Mouse (Mus musculus): Measurements from ENCODE around the gene Fcrlb. TPM values are rescaled to one million over a fixed set of nuclear protein-coding genes. Genes with fewer than 3 reads are reported as not detected.

Fcrlb gene
- polyA plus RNA-seq, 2 experiments: 0.08 TPM; not detected in 1

DNA sequence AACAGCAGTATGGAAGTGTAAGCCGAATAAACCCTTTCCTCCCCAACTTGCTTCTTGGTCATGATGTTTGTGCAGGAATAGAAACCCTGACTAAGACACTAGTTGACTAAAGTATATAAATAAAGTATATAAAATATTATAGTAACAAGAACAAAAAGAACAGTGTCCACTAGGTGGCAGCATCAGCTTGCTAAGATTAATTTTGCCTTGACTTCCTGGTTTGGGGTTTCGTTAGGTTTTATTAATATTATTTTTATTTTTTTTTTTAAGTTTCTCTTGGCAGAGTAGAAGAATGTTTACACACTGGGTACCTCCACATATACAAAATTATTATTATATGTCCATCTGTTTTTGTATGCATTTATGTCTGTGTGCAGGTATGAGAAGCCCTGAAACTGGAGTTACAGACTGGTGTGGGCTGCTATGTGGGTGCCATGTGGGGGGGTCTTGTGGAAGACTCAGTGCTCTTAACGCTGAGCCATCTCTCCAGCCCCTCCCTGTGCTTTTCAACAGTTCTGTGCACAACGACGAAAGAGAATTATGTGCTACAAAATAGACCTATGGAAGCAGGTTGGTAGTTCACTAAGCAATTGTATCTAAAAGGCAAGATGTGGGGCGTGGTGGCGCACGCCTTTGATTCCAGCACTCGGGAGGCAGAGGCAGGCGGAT is 11.8 kb downstream of the Fcrlb start:
- Histone ChIP-seq H3K9me3 (ENCODE audit: control insufficient read depth, low read length) (no peaks in the 10 kb centered on the region), H3K4me2 (replicated peaks; ENCODE audit: low read depth, low read length, severe bottlenecking) (no peak overlapping the region), H3K9ac (ENCODE audit: low read depth, low read length, severe bottlenecking) (no peak overlapping the region), H3K36me3 (ENCODE audit: control insufficient read depth, insufficient read depth, low read length) (no peaks in the 10 kb centered on the region), H3K4me3 (replicated peaks; ENCODE audit: low read length) (no peak overlapping the region), H3K4me1 (ENCODE audit: control insufficient read depth, insufficient read depth, low read length) (no peaks in the 10 kb centered on the region), H3K27me3 (ENCODE audit: control insufficient read depth, insufficient read depth, low read length) (0 out of 2 replicates have a peak, but pooled peaks cover under 1% of the 10 kb centered on the region), H3K27ac (replicated peaks; ENCODE audit: low read depth, low read length) (no peak overlapping the region)
- no peak for ATAC-seq (ENCODE audit: low FRiP score, low read depth)
- no peak for TF ChIP-seq POLR2A (IDR thresholded peaks at IDR 0.05; ENCODE audit: borderline replicate concordance, extremely low read depth, insufficient read depth, insufficient read length)
- WGBS: 34% methylated on average over 10 of the region's 10 CpGs
- peak; percentile 91 for DNase-seq (ENCODE audit: low spot score)

DNA sequence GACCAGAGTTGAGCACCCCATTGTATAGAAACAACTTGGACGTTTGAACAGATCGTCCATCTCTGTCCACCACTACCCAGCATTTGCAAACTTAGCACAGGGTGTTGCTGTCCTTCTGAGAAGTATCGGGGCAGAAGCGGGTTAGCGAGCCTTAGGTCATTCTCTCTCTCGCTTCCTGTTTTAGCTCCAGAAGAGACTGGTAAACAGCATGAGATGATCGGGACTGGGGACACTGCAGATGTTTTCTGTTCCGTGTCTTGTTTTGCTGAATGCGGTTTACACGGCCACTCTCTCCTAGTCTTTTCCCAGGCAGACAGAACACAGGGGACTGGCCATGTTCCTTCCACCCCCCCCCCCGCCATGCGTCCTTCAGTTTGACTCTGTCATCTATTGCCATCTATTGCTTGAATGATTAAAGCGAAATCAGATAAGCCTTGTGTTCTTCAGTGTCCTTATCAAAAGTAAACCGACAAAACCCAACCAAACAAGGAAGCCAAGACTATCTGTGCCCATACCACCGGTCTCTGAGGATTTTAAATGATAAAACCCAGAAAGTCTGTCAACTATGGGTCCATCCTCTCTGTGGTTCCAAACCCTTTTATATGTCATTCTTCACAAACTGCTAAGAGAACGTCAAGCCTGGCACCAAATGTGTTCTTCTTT is 14.2 kb downstream of the Fcrlb start:
- Histone ChIP-seq H3K9me3 (ENCODE audit: control insufficient read depth, low read length) (no peaks in the 10 kb centered on the region), H3K4me2 (replicated peaks; ENCODE audit: low read depth, low read length, severe bottlenecking) (no peak overlapping the region), H3K36me3 (ENCODE audit: control insufficient read depth, insufficient read depth, low read length) (no peaks in the 10 kb centered on the region), H3K4me3 (replicated peaks; ENCODE audit: low read length) (no peak overlapping the region), H3K9ac (ENCODE audit: low read depth, low read length, severe bottlenecking) (no peak overlapping the region), H3K27me3 (ENCODE audit: control insufficient read depth, insufficient read depth, low read length) (no peaks in the 10 kb centered on the region), H3K4me1 (ENCODE audit: control insufficient read depth, insufficient read depth, low read length) (no peaks in the 10 kb centered on the region), H3K27ac (replicated peaks; ENCODE audit: low read depth, low read length) (no peak overlapping the region)
- ATAC-seq (ENCODE audit: low FRiP score, low read depth): no peak
- no peak for TF ChIP-seq POLR2A (IDR thresholded peaks at IDR 0.05; ENCODE audit: borderline replicate concordance, extremely low read depth, insufficient read depth, insufficient read length)
- no peak for DNase-seq (ENCODE audit: low spot score)
- 72% methylated on average over 16 of the region's 16 CpGs for WGBS

- no peak for ATAC-seq (ENCODE audit: low FRiP score, low read depth)
- 84% methylated on average over 5 of the region's 5 CpGs for WGBS
Measured at GRCm38 (mm10) chr1:170896651-170897281, 16.0 kb downstream of the Fcrlb start.

DNA sequence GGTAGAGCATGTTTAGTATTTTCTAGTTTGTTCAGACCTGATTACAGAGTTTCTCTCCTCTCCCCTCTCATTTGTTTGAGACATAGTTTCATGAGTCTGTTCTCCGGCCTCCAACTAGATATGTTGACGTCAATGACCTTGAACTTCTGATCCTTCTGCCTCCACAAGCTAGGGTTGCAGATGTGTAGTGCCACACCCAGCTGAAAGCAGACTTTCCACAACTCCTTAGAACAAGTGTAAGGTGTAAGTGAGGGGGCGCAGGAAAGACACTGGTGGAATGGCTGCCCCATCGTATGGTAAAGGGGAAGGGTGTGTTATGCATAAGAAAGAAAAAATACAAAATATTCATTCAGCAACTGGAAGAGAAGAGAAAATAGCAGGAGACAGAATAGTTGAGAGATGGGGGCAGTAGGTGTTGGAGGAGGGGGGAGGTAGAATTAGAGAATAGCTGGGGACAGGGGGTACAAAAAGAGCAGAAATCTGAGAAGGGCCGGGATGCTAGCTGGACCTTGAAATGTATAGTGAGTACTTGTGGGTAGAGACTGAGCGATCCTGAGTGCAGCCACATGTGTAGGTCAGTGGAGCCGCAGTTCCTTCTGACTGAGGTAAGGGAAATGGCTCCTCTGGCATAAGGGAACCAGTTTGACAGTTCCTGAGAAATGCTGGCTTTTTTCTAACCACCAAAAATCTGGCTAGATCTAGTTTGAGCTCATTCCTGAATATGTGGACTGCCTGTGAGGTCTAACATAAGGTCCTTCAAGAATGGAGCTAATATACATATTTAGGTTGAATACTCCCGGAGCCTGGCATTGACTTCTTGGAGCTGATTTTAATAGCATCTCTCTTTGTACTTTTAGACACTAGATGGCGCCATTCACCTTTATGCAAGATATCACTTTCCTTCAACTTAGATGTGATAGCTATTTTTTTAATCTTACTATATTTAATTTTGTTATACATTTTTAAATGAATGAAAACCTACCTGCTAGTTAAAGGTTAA is 17.8 kb downstream of the Fcrlb start:
- Histone ChIP-seq H3K9me3 (ENCODE audit: control insufficient read depth, low read length) (no peaks in the 10 kb centered on the region), H3K36me3 (ENCODE audit: control insufficient read depth, insufficient read depth, low read length) (no peaks in the 10 kb centered on the region), H3K9ac (ENCODE audit: low read depth, low read length, severe bottlenecking) (no peak overlapping the region), H3K4me2 (replicated peaks; ENCODE audit: low read depth, low read length, severe bottlenecking) (no peak overlapping the region), H3K4me3 (replicated peaks; ENCODE audit: low read length) (no peak overlapping the region), H3K27me3 (ENCODE audit: control insufficient read depth, insufficient read depth, low read length) (no peaks in the 10 kb centered on the region), H3K27ac (replicated peaks; ENCODE audit: low read depth, low read length) (no peak overlapping the region), H3K4me1 (ENCODE audit: control insufficient read depth, insufficient read depth, low read length) (no peaks in the 10 kb centered on the region)
- WGBS: 63% methylated on average over 9 of the region's 9 CpGs
- no peak for TF ChIP-seq POLR2A (IDR thresholded peaks at IDR 0.05; ENCODE audit: borderline replicate concordance, extremely low read depth, insufficient read depth, insufficient read length)
- ATAC-seq (ENCODE audit: low FRiP score, low read depth): no peak
- DNase-seq (ENCODE audit: low spot score): peak; percentile 46

More at GRCm38 (mm10) chr1:170896651-170897281, 16.0 kb downstream of the Fcrlb start:
- no peak for TF ChIP-seq POLR2A (IDR thresholded peaks at IDR 0.05; ENCODE audit: borderline replicate concordance, extremely low read depth, insufficient read depth, insufficient read length)
- H3K9ac ChIP-seq (ENCODE audit: low read depth, low read length, severe bottlenecking): no peak overlapping the region
- H3K36me3 ChIP-seq (ENCODE audit: control insufficient read depth, insufficient read depth, low read length): no peaks in the 10 kb centered on the region
- H3K9me3 ChIP-seq (ENCODE audit: control insufficient read depth, low read length): no peaks in the 10 kb centered on the region
- no peak overlapping the region for H3K4me3 ChIP-seq (replicated peaks; ENCODE audit: low read length)
- no peaks in the 10 kb centered on the region for H3K27me3 ChIP-seq (ENCODE audit: control insufficient read depth, insufficient read depth, low read length)
- no peak overlapping the region for H3K27ac ChIP-seq (replicated peaks; ENCODE audit: low read depth, low read length)
- H3K4me2 ChIP-seq (replicated peaks; ENCODE audit: low read depth, low read length, severe bottlenecking): no peak overlapping the region
- H3K4me1 ChIP-seq (ENCODE audit: control insufficient read depth, insufficient read depth, low read length): no peaks in the 10 kb centered on the region
- DNase-seq (ENCODE audit: low spot score): no peak

Data from limb, embryonic 14.5 days (tissue).